Mouse (Mus musculus): ENCODE measurements around the gene Slc4a10. TPM values are rescaled to one million over a fixed set of nuclear protein-coding genes. Genes with fewer than 3 reads are reported as not detected.

The Slc4a10 gene
- total RNA-seq (2023), result not detected

DNA sequence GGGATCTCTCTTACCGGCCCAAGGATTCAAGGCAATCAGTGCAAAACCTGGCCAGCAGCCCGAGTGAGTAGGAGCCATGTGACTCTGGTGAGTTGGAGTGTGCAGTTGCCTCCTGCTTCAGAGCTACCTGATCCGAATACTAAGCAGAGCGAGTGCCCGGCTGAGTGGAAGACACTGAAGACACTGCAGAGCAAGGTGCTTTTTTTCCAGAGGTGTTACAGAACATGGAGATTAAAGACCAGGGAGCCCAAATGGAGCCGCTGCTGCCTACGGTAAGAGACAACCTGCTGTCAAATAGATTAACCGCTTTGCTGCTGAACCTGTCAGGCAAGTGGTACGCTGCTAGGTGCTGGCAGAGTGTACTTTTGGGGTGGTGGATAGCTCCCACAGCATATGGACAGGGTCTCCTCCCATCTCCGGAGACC, at the start of gene Slc4a10:
Gene Slc4a10, plus strand, starts transcription at position 42 of the 425 bp plus-strand sequence.

Other genes starting within 250 kb of the Slc4a10 start
- 0.47 TPM for gene Tbr1, start 243.5 kb upstream of the Slc4a10 start, total RNA-seq (2023)

All from CD4-positive naive resting alpha-beta T cell, adult 76 days (primary cell).